Mouse (Mus musculus) heart, embryonic 14.5 days (tissue): ENCODE measurements around the gene Adam17. TPM values are rescaled to one million over a fixed set of nuclear protein-coding genes. Genes with fewer than 3 reads are reported as not detected.

Source experiments
- ATAC-seq: fragments of 200-750 bp; cut with Nextera tagmentation; 2 replicates; pipeline ENCODE4 v1.8.0; 2017; ENCODE audit warnings: low read depth, moderate TSS enrichment; ENCODE audit not compliant: insufficient number of reproducible peaks, insufficient read depth, low FRiP score
- H3K27ac ChIP-seq, 2 experiments: fragments of 200-500 bp in 1 of 2; fragments of 300-500 bp in 1 of 2; sonication (generic) in 1 of 2; replicated peaks in 1 of 2; 2 replicates each; pipeline ENCODE4 v1.5.1; 2012 to 2014; ENCODE audit warnings: low read depth in 2 of 2, low read length in 2 of 2, control low read depth in 1 of 2, mild to moderate bottlenecking in 1 of 2, mixed read lengths in 1 of 2; ENCODE audit not compliant: control insufficient read depth in 1 of 2, insufficient read depth in 1 of 2
- H3K27me3 ChIP-seq: fragments of 300-500 bp; sonication (generic); 2 replicates; pipeline ENCODE4 v1.6.1; 2014; ENCODE audit warnings: mild to moderate bottlenecking, low read length, control low read depth; ENCODE audit not compliant: control insufficient read depth, insufficient read depth
- H3K36me3 ChIP-seq: fragments of 300-500 bp; sonication (generic); 2 replicates; pipeline ENCODE4 v1.6.1; 2014; ENCODE audit warnings: mild to moderate bottlenecking, control low read depth, low read length, mixed read lengths; ENCODE audit not compliant: control insufficient read depth, insufficient read depth
- H3K4me1 ChIP-seq, 2 experiments: fragments of 200-500 bp in 1 of 2; fragments of 300-500 bp in 1 of 2; sonication (generic) in 1 of 2; 2 replicates each; pipeline ENCODE4 v1.6.1; 2012 to 2014; ENCODE audit warnings: low read length in 2 of 2, control low read depth in 1 of 2, mixed read lengths in 1 of 2; ENCODE audit not compliant: control insufficient read depth in 2 of 2, insufficient read depth in 2 of 2
- H3K4me2 ChIP-seq: fragments of 300-500 bp; sonication (generic); 2 replicates; pipeline ENCODE4 v1.6.1; 2014; ENCODE audit warnings: mild to moderate bottlenecking, low read length
- H3K4me3 ChIP-seq, 2 experiments: fragments of 200-500 bp in 1 of 2; fragments of 300-500 bp in 1 of 2; sonication (generic) in 1 of 2; 2 replicates each; pipeline ENCODE4 v1.5.1; 2012 to 2014; ENCODE audit warnings: low read length in 2 of 2, mild to moderate bottlenecking in 2 of 2, control low read depth in 1 of 2, low read depth in 1 of 2, moderate library complexity in 1 of 2; ENCODE audit not compliant: control insufficient read depth in 1 of 2, insufficient read depth in 1 of 2
- H3K9ac ChIP-seq: fragments of 300-500 bp; sonication (generic); 2 replicates; pipeline ENCODE4 v1.6.1; 2014; ENCODE audit warnings: mild to moderate bottlenecking, low read length
- H3K9me3 ChIP-seq: fragments of 300-500 bp; sonication (generic); 2 replicates; pipeline ENCODE4 v1.6.1; 2016; ENCODE audit warnings: low read length, control low read depth; ENCODE audit not compliant: control insufficient read depth
- WGBS: fragments of 180-500 bp; shearing (Covaris S2); extraction: QIAGEN DNeasy Blood & Tissue Kit; methylation state at CpG from one replicate; pipeline ENCODE4 v1.1.7; 2014; 5-methylcytosine and 5-hydroxymethylcytosine counted together
- polyA plus RNA-seq: library from polyadenylated mRNA; unstranded; fragments of >200 nt; fragmentation: Nextera tagmentation; extraction: Ambion mirVana; gene quantifications from 2 replicates; pipeline ENCODE4 v1.2.1, GENCODE M21; 2014

Gene Adam17
- polyA plus RNA-seq, 1 experiment from 2014 or later, result 30.2 TPM

DNA sequence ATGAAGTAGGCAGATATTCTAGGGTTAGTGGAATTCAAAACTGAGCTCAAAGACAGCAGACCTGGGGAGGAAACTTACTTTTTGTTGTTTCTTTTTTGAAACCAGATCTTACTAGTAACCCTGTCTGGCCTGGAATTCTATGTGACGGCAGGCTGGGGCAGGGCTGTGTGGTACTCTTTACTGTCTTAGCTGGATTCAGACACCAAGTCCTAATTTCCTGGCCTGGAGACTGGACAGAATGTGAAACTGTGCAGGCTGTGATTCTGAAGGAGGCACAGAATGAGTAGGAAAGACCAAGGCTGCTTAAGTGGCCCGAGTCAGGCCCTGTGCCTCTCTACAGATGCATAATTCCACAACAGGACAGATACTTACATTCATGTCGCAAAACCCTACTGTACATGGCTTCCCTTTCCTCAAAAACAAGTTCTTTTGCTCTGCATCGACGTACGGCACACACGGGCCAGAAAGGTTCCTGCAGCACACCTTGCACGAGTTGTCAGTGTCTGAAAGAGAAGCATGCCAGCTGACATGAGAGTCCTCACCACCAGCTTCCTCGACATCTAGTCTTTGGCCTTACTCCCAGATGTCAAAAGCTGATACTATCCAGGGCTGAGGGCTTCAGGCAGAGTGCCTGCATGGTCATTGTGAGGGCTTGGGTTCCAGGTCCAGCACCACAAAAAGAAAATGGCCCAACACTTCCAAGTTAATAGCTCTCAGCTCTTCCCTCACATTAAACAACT, 43.6 kb downstream of the Adam17 start:
- H3K9me3 ChIP-seq, result no peaks in the 10 kb centered on the region
- ATAC-seq, result no peak
- peaks cover 8 to 9% of the 10 kb centered on the region in 2 experiments; a peak in 3 of 4 replicates for H3K4me1 ChIP-seq
- no peaks in the 10 kb centered on the region for H3K27me3 ChIP-seq
- H3K4me2 ChIP-seq, result no peak overlapping the region
- 69% methylated on average over 9 of the region's 9 CpGs for WGBS
- H3K9ac ChIP-seq, result no peak overlapping the region
- H3K36me3 ChIP-seq, result peaks cover 92% of the 10 kb centered on the region
- H3K27ac ChIP-seq, result peak overlapping the region; percentile 17 to 38
- no peak overlapping the region for H3K4me3 ChIP-seq

DNA sequence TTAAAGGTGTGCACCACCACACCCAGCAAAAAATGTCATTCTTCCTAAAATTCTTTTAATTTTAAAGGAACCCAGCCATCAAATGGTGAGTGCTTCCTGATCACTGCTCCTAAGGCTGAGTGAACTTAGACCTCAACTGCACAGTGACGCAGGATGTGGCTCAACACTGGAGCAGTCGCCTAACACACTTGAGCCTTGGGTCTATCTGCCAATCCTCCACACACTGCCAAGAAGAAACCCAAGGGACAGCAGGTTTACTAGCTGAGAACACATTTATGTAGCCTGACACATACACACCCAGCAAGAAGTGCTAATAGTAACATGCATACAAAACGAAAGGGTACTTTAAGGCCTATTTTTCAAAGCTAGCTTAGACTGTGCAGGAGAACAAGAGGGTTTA, 47.1 kb downstream of the Adam17 start:
- Histone ChIP-seq H3K9ac (no peak overlapping the region), H3K27ac (no peak overlapping the region), H3K9me3 (no peaks in the 10 kb centered on the region), H3K4me3 (no peak overlapping the region), H3K36me3 (peaks cover 94% of the 10 kb centered on the region), H3K27me3 (no peaks in the 10 kb centered on the region), H3K4me1 (peaks cover 8 to 9% of the 10 kb centered on the region in 2 experiments; a peak in 3 of 4 replicates), H3K4me2 (no peak overlapping the region)
- ATAC-seq, result no peak
- WGBS, result 88% methylated on average over 3 of the region's 3 CpGs

DNA sequence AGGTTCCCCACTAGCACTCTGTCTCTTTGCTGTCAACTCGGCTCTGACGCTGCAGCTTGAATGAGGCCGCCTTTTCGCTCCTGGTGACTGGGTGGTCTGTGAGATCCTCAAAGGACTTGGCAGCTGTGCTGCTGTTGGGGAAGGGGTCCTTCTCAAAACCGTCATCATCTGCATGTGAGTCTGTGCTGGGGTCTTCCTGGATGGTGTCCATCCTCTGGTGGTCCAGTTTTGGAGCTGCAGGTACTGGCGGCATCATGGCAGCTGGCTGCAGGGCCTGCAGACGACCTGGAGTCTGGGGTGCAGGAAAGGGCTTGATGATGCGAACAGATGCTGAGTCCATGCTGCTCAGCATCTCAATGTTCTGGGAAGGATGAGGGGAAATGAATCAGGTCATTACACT, 48.2 kb downstream of the Adam17 start:
- peaks cover 8 to 9% of the 10 kb centered on the region in 2 experiments; a peak in 3 of 4 replicates for H3K4me1 ChIP-seq
- H3K27me3 ChIP-seq, result no peaks in the 10 kb centered on the region
- 88% methylated on average over 8 of the region's 8 CpGs for WGBS
- ATAC-seq, result no peak
- H3K36me3 ChIP-seq, result peaks cover 96% of the 10 kb centered on the region
- no peak overlapping the region for H3K4me3 ChIP-seq
- H3K9me3 ChIP-seq, result no peaks in the 10 kb centered on the region
- no peak overlapping the region for H3K27ac ChIP-seq
- H3K4me2 ChIP-seq, result no peak overlapping the region
- no peak overlapping the region for H3K9ac ChIP-seq

DNA sequence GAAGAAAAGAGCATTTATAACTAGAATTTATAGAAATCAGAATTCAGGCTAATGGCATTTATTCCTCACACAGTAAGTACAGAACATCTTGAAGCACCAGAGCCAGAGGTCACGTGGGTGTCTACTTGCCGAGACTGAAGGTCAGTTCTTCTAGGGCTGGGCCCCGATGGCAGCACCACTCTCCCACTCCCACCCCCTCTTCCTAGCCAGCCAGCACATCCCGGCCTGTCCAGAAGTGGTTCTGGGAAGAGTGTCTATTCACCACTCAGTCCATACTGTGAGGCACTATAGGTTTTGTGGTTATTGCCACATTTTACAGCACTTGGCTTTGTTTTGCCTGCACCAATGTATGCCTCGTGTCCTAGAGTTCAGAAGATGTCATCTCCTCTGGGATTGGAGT, 49.3 kb downstream of the Adam17 start:
- no peak overlapping the region for H3K27ac ChIP-seq
- peaks cover 1 to 2% of the 10 kb centered on the region in 2 experiments; a peak in 2 of 4 replicates for H3K4me1 ChIP-seq
- no peak overlapping the region for H3K4me3 ChIP-seq
- WGBS, result 77% methylated on average over 5 of the region's 5 CpGs
- no peaks in the 10 kb centered on the region for H3K9me3 ChIP-seq
- no peak overlapping the region for H3K9ac ChIP-seq
- no peaks in the 10 kb centered on the region for H3K27me3 ChIP-seq
- H3K4me2 ChIP-seq, result no peak overlapping the region
- ATAC-seq, result no peak
- H3K36me3 ChIP-seq, result peaks cover 97% of the 10 kb centered on the region

DNA sequence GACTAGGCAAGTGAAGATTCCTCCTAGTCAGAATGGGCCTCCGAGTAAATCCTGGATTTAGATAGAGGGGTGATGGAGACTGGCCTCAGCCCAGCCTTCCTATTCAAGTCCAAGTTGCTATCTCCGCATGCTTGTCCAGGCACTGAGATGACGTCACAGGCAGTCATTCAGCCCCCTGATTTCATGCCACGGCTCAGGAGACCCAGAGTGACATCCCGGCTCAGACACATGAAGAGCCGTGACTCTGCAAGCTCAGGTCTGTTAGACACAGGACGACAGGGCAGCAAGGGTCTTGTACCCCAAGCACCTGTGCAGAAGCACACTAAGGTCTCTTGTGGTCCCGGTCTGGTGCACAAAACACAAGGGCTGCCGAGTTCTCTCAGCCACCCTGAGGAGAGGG, 50.6 kb downstream of the Adam17 start:
- ATAC-seq, result peak; percentile 5; the same call in 1 of the 2 replicates
- 55% methylated on average over 9 of the region's 9 CpGs for WGBS
- Histone ChIP-seq H3K27me3 (no peaks in the 10 kb centered on the region), H3K9ac (no peak overlapping the region), H3K27ac (no peak overlapping the region), H3K4me1 (no peaks in the 10 kb centered on the region), H3K9me3 (no peaks in the 10 kb centered on the region), H3K4me3 (no peak overlapping the region), H3K36me3 (peaks cover 85% of the 10 kb centered on the region), H3K4me2 (no peak overlapping the region)

DNA sequence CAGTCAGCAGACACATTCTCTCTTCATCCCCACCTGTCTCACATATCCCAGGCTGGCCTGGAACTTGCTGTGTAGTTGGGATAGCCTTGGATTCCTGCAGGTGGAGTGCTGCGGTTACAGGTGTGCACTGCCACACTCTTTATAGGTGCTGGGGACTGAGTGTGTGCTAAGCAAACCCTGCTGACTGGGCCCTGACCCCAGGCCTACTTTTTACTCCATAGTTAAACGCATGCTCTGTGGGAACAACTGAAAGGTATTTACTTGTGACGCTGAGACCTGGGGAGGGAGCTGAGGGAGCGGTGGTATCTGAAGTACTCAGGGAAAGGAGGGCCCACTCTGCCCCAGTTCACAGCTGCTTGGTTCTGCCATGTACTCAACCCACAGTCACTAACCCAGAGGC, 51.1 kb downstream of the Adam17 start:
- H3K4me2 ChIP-seq, result no peak overlapping the region
- H3K9me3 ChIP-seq, result no peaks in the 10 kb centered on the region
- H3K9ac ChIP-seq, result no peak overlapping the region
- no peak for ATAC-seq
- H3K4me1 ChIP-seq, result no peaks in the 10 kb centered on the region
- peaks cover 80% of the 10 kb centered on the region for H3K36me3 ChIP-seq
- no peaks in the 10 kb centered on the region for H3K27me3 ChIP-seq
- WGBS, result 77% methylated on average over 4 of the region's 4 CpGs
- H3K27ac ChIP-seq, result no peak overlapping the region
- no peak overlapping the region for H3K4me3 ChIP-seq

DNA sequence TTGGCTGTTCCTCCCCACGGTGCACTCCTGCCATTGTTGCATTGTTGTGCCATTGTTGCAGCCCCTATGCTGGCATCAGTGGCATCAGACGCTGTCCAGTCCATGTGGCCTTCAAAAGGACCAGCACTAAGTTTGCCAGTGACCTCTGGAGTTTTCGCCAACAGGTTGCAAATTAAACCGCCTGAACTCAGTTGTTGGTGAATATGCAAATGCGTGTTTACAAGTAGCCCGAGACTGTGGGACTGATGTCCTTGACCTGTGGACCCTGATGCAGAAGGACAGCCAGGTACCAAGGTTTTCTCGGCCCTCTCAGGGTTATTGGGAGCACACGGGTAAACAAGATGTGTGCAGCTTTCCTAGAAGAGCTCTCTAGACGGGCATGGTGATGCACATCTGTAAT, 52.3 kb downstream of the Adam17 start:
- peaks cover 68% of the 10 kb centered on the region for H3K36me3 ChIP-seq
- no peak for ATAC-seq

DNA sequence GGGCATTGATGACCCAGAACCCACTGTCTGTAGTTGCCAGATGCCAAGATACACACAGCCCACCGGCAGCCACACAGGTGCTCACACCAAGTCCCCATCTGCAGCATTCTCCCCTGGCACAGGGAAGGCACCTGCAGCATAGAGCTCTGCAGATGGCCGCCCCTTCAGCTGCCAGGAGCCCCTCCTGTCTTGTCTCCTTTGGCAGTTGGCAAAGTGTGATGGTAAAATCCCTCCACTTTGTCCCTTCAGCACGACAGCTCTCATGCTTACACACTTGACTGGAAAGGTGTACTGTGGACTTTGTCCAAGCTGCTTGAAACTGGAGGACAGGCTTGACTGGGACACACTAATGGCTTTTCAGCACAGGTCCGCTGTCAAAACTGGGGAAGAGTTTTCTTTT, 53.1 kb downstream of the Adam17 start:
- peaks cover 61% of the 10 kb centered on the region for H3K36me3 ChIP-seq
- WGBS, result 74% methylated on average over 4 of the region's 4 CpGs
- no peak overlapping the region for H3K4me3 ChIP-seq
- ATAC-seq, result no peak
- no peak overlapping the region for H3K9ac ChIP-seq
- H3K4me1 ChIP-seq, result no peaks in the 10 kb centered on the region
- no peaks in the 10 kb centered on the region for H3K9me3 ChIP-seq
- no peak overlapping the region for H3K4me2 ChIP-seq
- H3K27ac ChIP-seq, result no peak overlapping the region
- no peaks in the 10 kb centered on the region for H3K27me3 ChIP-seq

More for the DNA sequence above, 52.3 kb downstream of the Adam17 start:
- WGBS, result 77% methylated on average over 9 of the region's 9 CpGs
- no peaks in the 10 kb centered on the region for H3K4me1 ChIP-seq
- no peak overlapping the region for H3K27ac ChIP-seq
- H3K9me3 ChIP-seq, result no peaks in the 10 kb centered on the region
- no peaks in the 10 kb centered on the region for H3K27me3 ChIP-seq
- no peak overlapping the region for H3K9ac ChIP-seq
- no peak overlapping the region for H3K4me3 ChIP-seq
- no peak overlapping the region for H3K4me2 ChIP-seq
